Mouse (Mus musculus) thymus, postnatal 25 days (tissue): ENCODE results near the gene Dab2ip.
A peak's percentile ranks its signal among the peaks of the same experiment; 100 is the strongest.

ENCODE experiments used
- DNase-seq: peaks from one replicate; pipeline ENCODE4 v3.0.0; 2022

Dab2ip gene

GRCm38 (mm10) chr2:35624380-35625006 lies 66.4 kb downstream of the Dab2ip start:
- DNase-seq = no peak

DNA sequence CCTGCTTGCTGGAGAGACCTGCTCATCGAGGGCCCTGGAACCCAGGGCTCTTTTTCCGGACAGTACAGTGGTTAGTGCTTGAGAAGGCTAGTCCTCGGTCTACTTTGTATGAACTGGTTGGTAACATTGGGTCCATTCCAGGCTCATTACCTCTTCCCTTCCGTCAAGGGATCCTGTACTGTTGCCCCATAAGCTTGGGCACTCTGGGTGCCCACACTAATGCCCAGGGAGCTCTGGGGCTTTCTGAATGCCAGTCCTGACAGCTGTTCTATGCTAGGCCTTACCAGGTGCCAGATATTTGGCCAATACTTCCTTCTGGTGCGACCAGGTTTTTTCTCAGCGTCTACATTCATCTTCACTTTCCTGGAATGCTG lies 66.9 kb downstream of the Dab2ip start:
- DNase-seq = no peak

- DNase-seq = no peak
Observed at GRCm38 (mm10) chr2:35625526-35625925, 67.5 kb downstream of the Dab2ip start.

GRCm38 (mm10) chr2:35626181-35626727 lies 68.2 kb downstream of the Dab2ip start:
- DNase-seq = no peak

- no peak for DNase-seq
Observed at GRCm38 (mm10) chr2:35627298-35627898, 69.3 kb downstream of the Dab2ip start.

GRCm38 (mm10) chr2:35628052-35628451 lies 70.0 kb downstream of the Dab2ip start:
- no peak for DNase-seq

GRCm38 (mm10) chr2:35628656-35629055 lies 70.6 kb downstream of the Dab2ip start:
- no peak for DNase-seq

DNA sequence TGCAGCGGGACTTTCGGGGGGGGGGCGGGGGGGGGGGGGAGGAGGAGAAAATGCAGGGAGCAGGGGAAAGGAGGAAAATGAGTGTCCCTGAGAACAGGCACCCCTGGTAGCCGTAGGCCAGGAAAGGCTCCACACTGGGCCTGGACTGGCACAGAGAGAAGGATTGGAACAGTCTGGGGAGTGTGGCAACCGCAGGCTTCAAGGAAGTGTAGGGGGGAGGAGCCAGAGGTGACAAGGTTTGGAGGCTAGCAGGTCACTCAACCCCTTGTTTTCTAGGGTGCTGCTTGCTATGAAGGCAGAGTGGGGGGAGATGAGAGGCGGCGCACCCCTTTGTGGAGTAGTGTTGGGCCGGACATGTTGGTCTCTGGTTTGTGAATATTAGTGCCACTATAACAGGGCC lies 71.1 kb downstream of the Dab2ip start:
- DNase-seq = no peak

DNA sequence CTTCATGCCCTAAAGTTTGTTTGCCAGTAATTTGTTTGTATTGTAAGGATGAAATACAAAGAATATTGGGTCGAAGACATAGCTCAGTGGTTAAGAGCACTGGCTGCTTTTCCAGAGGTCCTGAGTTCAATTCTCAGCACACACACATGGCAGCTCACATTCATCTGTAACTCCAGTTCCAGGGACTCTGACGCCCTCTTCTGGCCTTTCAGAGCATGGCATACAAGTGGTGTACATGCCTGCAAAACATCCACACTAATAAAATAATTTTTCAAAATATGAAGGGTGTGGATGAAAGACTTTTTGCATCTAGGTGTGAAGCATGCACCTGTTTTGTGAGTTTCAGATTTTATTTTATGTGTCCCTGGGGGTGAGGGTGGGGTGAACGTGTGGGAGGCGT lies 75.3 kb downstream of the Dab2ip start:
- no peak for DNase-seq

- no peak for DNase-seq
Observed at GRCm38 (mm10) chr2:35634963-35635362, 76.9 kb downstream of the Dab2ip start.

- DNase-seq = no peak
Observed at GRCm38 (mm10) chr2:35635541-35635940, 77.5 kb downstream of the Dab2ip start.

DNA sequence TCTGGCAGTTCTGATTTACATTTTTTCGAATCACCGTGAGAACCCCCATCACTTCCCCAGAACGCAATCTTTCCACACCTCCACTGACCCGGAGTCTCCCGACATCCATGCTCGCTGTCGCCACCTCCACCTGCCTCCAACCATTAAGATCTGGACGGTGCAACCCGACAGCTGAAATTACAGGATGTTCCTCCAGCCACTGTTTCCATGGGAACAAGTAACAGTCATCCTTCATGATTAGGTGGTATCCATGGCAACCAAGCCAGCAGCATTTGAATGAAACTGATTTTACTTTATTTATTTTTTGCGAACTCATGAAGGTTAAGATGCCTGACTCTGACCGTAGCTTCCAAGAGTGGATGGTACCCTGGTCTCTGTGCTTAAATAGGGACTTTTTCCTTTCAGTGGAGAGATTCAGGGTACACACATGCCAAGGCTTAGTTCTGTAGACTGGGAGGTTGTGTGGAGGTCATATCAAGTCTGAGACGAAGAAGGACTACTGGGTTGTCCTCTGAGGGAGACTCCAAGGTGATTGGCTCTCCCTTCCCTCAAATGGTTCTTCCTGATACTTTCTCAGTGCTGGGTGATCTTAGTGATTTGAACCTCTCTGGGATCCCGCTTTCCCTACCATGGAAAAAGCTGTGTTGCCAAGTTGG lies 79.9 kb downstream of the Dab2ip start:
- no peak for DNase-seq

DNA sequence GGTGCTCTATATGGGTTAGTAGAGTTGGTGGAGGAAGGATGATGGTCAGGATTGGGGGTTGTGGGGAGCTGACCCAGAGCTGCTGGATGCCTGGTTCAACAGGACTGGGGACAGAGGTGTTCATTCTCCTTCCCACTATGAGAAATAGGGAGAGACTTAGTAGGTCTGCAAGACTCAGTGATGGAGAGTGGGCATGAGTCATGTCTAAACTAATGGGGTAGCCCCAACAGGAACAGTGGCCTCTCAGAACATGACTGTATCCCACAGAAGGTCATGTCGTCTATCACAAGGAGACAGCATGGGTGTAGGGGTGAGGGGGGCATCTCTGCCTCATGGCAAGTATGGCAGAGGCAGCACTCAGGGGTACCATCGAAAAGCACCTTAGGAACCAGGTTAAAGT lies 81.7 kb downstream of the Dab2ip start:
- DNase-seq = no peak

DNA sequence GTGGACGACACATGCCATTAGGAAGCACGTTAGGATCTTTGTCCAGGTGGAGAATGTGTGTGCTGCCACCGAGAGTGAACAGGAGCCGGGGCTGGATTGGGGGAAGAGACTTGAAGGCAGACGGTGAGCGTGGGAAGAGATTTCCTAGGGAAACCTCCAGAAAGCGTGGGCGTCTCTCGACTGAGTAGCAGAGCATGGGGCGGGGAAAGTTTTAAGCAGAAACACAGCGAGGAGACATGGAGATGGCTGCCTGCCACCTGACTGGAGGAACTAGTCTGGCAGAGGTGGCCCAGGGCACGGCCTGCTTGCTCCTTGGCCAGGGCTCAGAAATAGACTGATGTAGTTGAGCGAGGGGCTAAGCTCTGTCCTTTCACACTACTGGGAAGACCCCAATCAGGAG lies 82.5 kb downstream of the Dab2ip start:
- no peak for DNase-seq

- DNase-seq = no peak
Observed at GRCm38 (mm10) chr2:35642224-35642623, 84.2 kb downstream of the Dab2ip start.

DNA sequence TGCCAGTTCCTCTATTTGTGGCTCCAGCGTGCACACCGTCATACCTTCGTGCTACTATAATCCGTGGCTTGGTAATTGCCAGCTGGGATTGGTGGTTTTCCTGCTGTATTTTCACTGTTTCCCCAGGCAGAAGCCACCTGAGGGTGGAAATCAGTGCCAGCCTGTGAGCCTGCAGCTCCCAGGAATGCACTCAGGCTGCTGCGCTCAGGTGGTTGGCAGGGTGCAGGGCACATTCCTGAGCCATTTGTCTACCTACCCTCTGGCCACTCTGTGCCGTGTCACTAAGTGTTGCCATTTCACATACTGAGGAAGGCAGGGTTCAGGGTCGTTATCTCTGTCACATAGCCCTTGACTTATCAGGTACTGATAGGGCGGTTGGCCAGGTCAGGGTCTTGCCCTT lies 88.5 kb downstream of the Dab2ip start:
- DNase-seq = no peak

DNA sequence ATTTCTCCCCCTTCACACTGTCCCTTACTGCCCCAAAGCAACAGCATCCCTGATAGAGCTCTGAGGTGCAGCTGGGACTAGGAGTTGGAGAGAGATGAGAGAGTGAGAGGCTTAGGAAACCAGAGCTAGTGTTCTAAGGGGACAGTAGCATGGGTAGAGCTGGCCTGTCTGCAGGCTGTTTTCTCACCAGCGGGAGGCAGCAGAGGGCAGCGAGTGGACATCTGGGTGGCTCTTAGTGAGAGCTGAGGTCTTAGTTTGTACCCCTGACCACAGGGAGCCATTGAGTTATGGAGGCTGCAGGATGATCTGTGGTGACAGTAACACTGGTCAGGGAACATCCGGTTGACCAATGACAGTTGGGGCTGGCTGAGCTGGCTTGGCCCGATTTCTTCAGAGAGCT lies 91.6 kb downstream of the Dab2ip start:
- DNase-seq = peak; percentile 81

DNA sequence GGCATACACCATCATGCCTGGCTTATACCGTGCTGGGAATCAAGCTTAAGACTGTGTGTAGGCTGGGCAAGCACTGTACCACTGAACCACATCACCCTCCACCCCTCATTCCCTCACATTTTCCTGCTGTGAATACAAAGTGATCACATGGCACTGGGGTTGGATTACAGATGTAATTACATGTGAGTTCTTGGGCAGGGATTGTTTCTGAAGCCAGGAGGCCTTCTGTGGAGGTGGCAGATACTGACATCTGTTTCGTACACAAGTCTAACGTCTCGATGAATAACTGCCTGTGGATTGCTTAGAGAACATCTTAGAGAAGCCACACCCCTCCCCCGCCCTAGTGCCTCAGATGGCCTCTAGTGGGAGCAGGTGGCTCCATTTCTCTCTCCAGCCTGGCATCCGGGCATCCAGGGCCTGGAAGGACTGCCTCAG lies 93.2 kb downstream of the Dab2ip start:
- DNase-seq = peak; percentile 19

- DNase-seq = no peak
Observed at GRCm38 (mm10) chr2:35652984-35653383, 94.9 kb downstream of the Dab2ip start.

- DNase-seq = no peak
Observed at GRCm38 (mm10) chr2:35654795-35655194, 96.7 kb downstream of the Dab2ip start.

DNA sequence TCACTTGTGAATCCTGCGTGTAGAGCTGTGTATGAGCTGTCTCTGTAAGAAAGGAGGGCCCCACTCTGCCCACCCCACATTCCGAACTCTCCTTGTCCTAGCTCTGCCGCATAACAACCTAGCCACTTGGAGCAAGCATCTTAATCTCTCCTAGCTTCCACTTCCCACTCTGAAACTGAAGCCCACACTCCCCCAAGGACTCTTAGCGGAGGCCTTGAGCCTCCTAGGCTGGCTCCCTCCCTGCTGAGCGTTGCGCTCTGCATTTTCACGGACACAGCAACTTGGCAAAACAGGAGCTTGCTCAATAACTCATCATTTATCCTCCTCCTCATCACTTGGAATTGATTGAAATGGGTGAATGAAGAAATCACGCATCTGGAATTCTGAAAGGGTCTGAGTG lies 97.9 kb downstream of the Dab2ip start:
- no peak for DNase-seq

DNA sequence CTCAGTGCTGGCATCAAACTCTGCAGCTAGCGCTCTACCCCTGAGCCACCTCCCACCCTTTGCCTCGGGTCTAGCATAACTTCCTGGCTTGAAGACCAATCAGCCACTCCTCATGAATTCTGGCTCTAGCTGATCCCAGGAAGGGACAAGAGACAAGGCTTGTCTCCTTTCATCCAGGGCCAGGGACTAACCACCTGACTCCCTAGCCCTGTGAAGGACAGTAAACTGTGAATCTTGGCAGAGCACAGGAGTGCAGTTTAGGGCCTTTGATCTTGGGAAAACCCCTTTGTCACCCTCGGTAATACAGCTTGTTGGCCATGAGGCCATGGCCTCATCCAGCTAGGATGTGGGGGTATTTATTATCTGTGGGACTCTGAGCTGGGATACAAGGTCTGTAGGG lies 100.2 kb downstream of the Dab2ip start:
- DNase-seq = no peak

DNA sequence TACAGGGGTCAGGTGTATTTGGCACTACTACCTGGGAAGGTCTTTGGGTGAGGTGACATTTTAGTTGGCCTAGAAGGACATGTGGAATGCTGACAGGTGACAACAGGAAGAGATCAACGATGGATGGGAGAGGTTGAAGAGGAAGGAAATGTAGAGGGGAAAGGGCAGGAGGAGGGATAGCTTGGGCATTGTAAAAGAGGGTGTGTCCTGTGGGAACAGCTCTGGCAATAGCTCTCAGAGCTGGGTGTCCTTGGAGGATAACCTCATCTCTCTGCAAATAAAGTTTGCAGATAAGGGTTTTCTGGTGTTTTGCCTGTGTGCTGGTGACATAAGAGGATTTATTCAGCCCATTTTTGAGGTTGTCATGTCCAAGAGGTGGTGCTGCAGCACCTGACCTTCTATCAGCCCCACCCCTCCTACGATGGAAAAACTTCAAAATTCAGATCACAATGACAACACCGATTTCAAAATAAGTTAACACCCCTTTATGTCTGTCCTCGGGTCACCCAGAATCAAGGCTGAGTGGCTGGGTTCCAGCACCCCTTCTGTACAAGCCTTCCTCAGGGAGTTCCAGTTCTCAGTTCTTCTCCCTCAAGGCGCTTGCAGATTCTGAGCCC lies 101.6 kb downstream of the Dab2ip start:
- no peak for DNase-seq

DNA sequence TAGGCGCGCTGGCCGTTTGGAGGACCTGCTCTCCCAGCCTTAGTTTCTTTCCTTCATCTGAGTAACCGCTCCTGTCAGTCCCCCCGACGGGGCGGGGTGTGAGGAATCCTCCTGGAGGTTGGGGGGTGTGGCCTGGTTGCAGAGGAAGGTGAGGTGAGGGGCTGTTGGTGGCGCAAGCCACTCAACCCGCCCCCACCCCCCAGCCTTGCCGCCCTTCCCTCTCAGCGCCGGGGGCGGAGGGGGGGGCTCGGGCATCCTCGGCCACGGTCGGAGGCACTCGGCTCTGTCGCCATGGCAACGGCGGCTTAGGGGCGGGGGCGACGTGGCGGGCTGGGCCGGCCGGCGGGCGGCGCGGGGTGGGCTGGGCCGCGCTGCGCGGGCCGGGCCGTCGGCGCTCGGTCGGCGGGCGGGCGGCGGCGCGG lies 102.9 kb downstream of the Dab2ip start:
- peak; percentile 68 for DNase-seq
